Mouse (Mus musculus) G1E (cell line): ENCODE measurements at regions not wholly inside any gene's neighbourhood (a gene's known extent, or its start where the extent isn't known, plus 50 kb on each side); places are given as distances from the start of the nearest gene placed in this dataset.

Experiments used
- CTCF ChIP-seq: IDR thresholded peaks from 2 replicates; pipeline ENCODE4 v1.5.1; 2012; ENCODE audit warnings: low read depth, low read length, inconsistent platforms, mixed read lengths
- TAL1 ChIP-seq: conservative IDR thresholded peaks from 2 replicates; pipeline ENCODE4 v1.6.1; 2012; ENCODE audit warnings: low read depth, low read length, inconsistent platforms, mixed read lengths

- TF ChIP-seq CTCF: no peak
- TF ChIP-seq TAL1: no peak
Observed at GRCm38 (mm10) chr11:44103841-44104191, 202.8 kb upstream of the Adra1b start.
